ENCODE assay signal across 8 mouse cellular contexts in the genomic region with DNA sequence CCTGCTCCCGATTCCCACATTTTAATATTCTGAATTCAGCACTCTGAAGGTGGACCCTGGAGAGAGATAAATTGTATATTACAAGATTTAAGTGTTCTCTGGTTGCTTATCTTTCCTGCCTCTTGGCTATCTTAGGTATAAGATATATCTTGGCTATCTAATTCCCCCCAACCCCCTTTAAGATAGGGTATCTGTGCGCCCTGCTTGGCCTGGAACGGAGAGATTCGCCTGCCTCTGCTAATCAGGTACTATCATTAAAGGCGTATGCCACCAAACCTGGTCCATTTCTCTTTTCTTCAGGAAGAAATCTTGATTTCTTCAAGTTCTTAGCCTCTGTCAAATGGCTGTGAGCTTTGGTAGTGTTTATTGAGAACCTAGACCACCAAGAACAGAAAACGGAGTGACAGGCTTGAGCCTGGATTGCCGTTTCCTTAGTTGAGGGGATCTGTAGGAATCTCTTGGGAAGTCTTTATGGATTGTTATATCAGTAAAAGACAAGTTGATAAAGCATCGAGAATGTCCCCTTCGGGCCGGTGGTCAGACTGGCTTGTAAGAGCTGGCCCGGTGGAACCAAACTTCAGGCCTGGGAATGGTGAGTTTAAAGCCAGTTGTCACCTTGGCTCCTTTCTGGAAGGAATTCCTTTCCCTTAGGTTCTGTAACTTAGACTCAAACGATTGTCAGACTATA. TPM values are rescaled to one million over a fixed set of nuclear protein-coding genes. Genes with fewer than 3 reads are reported as not detected.
DNase-seq lines count a peak whose midpoint lies in the region; ATAC-seq and TF ChIP-seq lines count a peak whose summit lies in the region.

No protein-coding gene starts in this region.

- no peaks in the 10 kb centered on the region for H3K27me3 ChIP-seq in thymus, adult 2 months (ENCODE audit: control insufficient read depth, insufficient read depth, low read length)
- no peaks in the 10 kb centered on the region for H3K27me3 ChIP-seq in liver, embryonic 11.5 days (replicated peaks; ENCODE audit: control insufficient read depth, insufficient read depth, low read length)

- H3K36me3 ChIP-seq in thymus, adult 2 months (ENCODE audit: control insufficient read depth, insufficient read depth, low read length), result no peaks in the 10 kb centered on the region
- H3K36me3 ChIP-seq in liver, embryonic 11.5 days (ENCODE audit: control insufficient read depth, insufficient read depth, low read length), result no peaks in the 10 kb centered on the region

- WGBS in thymus, adult 2 months, result 46% methylated on average over 12 of the region's 12 CpGs
- WGBS in liver, embryonic 11.5 days, result 38% methylated on average over 12 of the region's 12 CpGs

- peak overlapping the region; percentile 74 for H3K4me2 ChIP-seq in liver, embryonic 11.5 days

- TF ChIP-seq POLR2A in thymus, adult 2 months (IDR thresholded peaks at IDR 0.05; ENCODE audit: control insufficient read depth, extremely low read depth, insufficient read depth, low read length, poor library complexity), result no peak

- TF ChIP-seq CTCF in thymus, adult 2 months (IDR thresholded peaks at IDR 0.05; ENCODE audit: borderline replicate concordance, control insufficient read depth, extremely low read depth, insufficient read depth, low read length, poor library complexity), result no peak

- H3K9me3 ChIP-seq in liver, embryonic 11.5 days (ENCODE audit: control insufficient read depth, low read length), result no peaks in the 10 kb centered on the region

- H3K27ac ChIP-seq in thymus, adult 2 months (ENCODE audit: control insufficient read depth, insufficient read depth, low read length), result no peak overlapping the region
- H3K27ac ChIP-seq in liver, embryonic 11.5 days (ENCODE audit: low read depth, low read length), result no peak overlapping the region

- H3K4me1 ChIP-seq in thymus, adult 2 months (replicated peaks; ENCODE audit: control insufficient read depth, insufficient read depth, low read length), result peaks cover 6% of the 10 kb centered on the region
- peaks cover 14% of the 10 kb centered on the region; the same call in 1 of the 2 replicates for H3K4me1 ChIP-seq in liver, embryonic 11.5 days (replicated peaks; ENCODE audit: control insufficient read depth, insufficient read depth, low read length)

- H3K4me3 ChIP-seq in thymus, adult 2 months (ENCODE audit: control insufficient read depth, insufficient read depth, low read length), result peak overlapping the region; percentile 82
- peak overlapping the region; percentile 88 for H3K4me3 ChIP-seq in liver, embryonic 11.5 days (ENCODE audit: low read depth, low read length)

- H3K9ac ChIP-seq in liver, embryonic 11.5 days (ENCODE audit: low read depth, low read length), result peak overlapping the region; percentile 80

- ATAC-seq in liver, embryonic 11.5 days (replicated peaks; ENCODE audit: low FRiP score), result no peak

- peak; percentile 70 for DNase-seq in cerebellum, adult 9-10 months
- DNase-seq in cerebellum, postnatal 10 days, result no peak
- no peak for DNase-seq in thymus, adult 2 months
- no peak for DNase-seq in thymus, postnatal 10 days (ENCODE audit: low spot score in 2 of 2)
- no peak for DNase-seq in liver, embryonic 11.5 days (ENCODE audit: low spot score)
- no peak for DNase-seq in ovary, postnatal 36 days (ENCODE audit: low spot score)
- DNase-seq in urinary bladder, postnatal 4 days (ENCODE audit: low spot score in 2 of 2), result no peak
- no peak for DNase-seq in gastrocnemius, postnatal 10 days

RNA-seq across cellular contexts. Expression of gene Cdk19, which starts 11.0 kb away (rescaled TPM):
- polyA plus RNA-seq in thymus, adult 2 months (2012; rRNA removed), result 31.0 and 34.0 TPM in 2 replicates
- polyA plus RNA-seq in liver, embryonic 11.5 days (2014; fragmentation: Nextera tagmentation; extraction: Ambion mirVana), result 4.4 and 4.6 TPM in 2 replicates
- 1 to 10 TPM; 7.2 to 8.4 TPM for total RNA-seq in gastrocnemius, postnatal 10 days (2021)

RNA-seq across cellular contexts. Expression of gene Amd1, which starts 48.4 kb away (rescaled TPM):
- polyA plus RNA-seq in thymus, adult 2 months (2012; rRNA removed), result 10.0 and 11.4 TPM in 2 replicates
- polyA plus RNA-seq in liver, embryonic 11.5 days (2014; fragmentation: Nextera tagmentation; extraction: Ambion mirVana), result 130 and 136 TPM in 2 replicates
- 10 to 100 TPM; 16.7 to 21.3 TPM for total RNA-seq in gastrocnemius, postnatal 10 days (2021)

Comparison
In these comparisons a context has a peak if more than half of its experiments do, and no peak if none do; other contexts are left out.
1. RNA of gene Amd1, which starts 48.4 kb away (polyA plus RNA-seq): 130 to 136 TPM in liver, embryonic 11.5 days; 10.0 to 11.4 TPM in thymus, adult 2 months; every median in the first group is over 10 times any median in the second.